Mouse (Mus musculus) layer of hippocampus, adult 2 months (tissue): ENCODE measurements around the gene Zfp46. TPM values are rescaled to one million over a fixed set of nuclear protein-coding genes. Genes with fewer than 3 reads are reported as not detected.
A peak's percentile ranks its signal among the peaks of the same experiment; 100 is the strongest.

Experiments used
- DNase-seq, 2 experiments: peaks; one replicate each; pipeline ENCODE4 v3.0.0; 2022; ENCODE audit warnings: low spot score in 2 of 2
- H3K27ac ChIP-seq: fragments of 200-600 bp; 2 replicates; pipeline ENCODE4 v1.8.1; 2022
- H3K4me3 ChIP-seq: fragments of 200-600 bp; 2 replicates; pipeline ENCODE4 v1.8.1; 2022; ENCODE audit warnings: mild to moderate bottlenecking
- CTCF ChIP-seq: fragments of 200-600 bp; conservative IDR thresholded peaks from 2 replicates; pipeline ENCODE4 v1.8.1; 2022; ENCODE audit warnings: antibody characterized with exemption, mild to moderate bottlenecking, moderate library complexity
- total RNA-seq, 2 experiments: library from RNA; stranded (reverse); gene quantifications; 2 replicates each; pipeline ENCODE4 v1.2.3; 2021

The Zfp46 gene
- total RNA-seq, 2 experiments from 2014 or later, result 44.2 to 49.0 TPM

GRCm38 (mm10) chr4:136308355-136308754 is 23.9 kb downstream of the Zfp46 start:
- no peak for TF ChIP-seq CTCF
- DNase-seq, result no peak
- H3K27ac ChIP-seq, result no peak overlapping the region
- no peak overlapping the region for H3K4me3 ChIP-seq

GRCm38 (mm10) chr4:136309780-136310179 is 25.3 kb downstream of the Zfp46 start:
- H3K4me3 ChIP-seq, result peak overlapping the region; percentile 87
- DNase-seq, result no peak
- H3K27ac ChIP-seq, result peak overlapping the region; percentile 90
- no peak for TF ChIP-seq CTCF

- no peak for TF ChIP-seq CTCF
- peak within 1 kb of the TSS; percentile 90 for H3K27ac ChIP-seq
- H3K4me3 ChIP-seq, result peak within 1 kb of the TSS; percentile 87
- peak; percentile 99 for DNase-seq
Observed at GRCm38 (mm10) chr4:136310229-136311041, 26.0 kb downstream of the Zfp46 start, which contains the start of gene Hnrnpr. Gene Hnrnpr (plus strand): TSS chr4:136310942.

- no peak for TF ChIP-seq CTCF
- peak; percentile 6 to 18 for DNase-seq
- Histone ChIP-seq H3K4me3 (peak overlapping the region; percentile 87), H3K27ac (peak overlapping the region; percentile 90)
Observed at GRCm38 (mm10) chr4:136311042-136311999, 26.8 kb downstream of the Zfp46 start.

GRCm38 (mm10) chr4:136312616-136313015 is 28.1 kb downstream of the Zfp46 start:
- H3K4me3 ChIP-seq, result peak overlapping the region; percentile 87; the same call in 1 of the 2 replicates
- DNase-seq, result no peak
- H3K27ac ChIP-seq, result no peak overlapping the region
- no peak for TF ChIP-seq CTCF

- TF ChIP-seq CTCF, result no peak
- Histone ChIP-seq H3K27ac (no peak overlapping the region), H3K4me3 (no peak overlapping the region)
- no peak for DNase-seq
Observed at GRCm38 (mm10) chr4:136317667-136318066, 33.2 kb downstream of the Zfp46 start.

GRCm38 (mm10) chr4:136320016-136320415 is 35.5 kb downstream of the Zfp46 start:
- TF ChIP-seq CTCF, result no peak
- no peak for DNase-seq
- Histone ChIP-seq H3K4me3 (no peak overlapping the region), H3K27ac (no peak overlapping the region)

GRCm38 (mm10) chr4:136324226-136324625 is 39.7 kb downstream of the Zfp46 start:
- DNase-seq, result no peak
- no peak overlapping the region for H3K4me3 ChIP-seq
- TF ChIP-seq CTCF, result peak; percentile 72
- no peak overlapping the region for H3K27ac ChIP-seq

GRCm38 (mm10) chr4:136327238-136327637 is 42.8 kb downstream of the Zfp46 start:
- no peak for TF ChIP-seq CTCF
- Histone ChIP-seq H3K27ac (no peak overlapping the region), H3K4me3 (no peak overlapping the region)
- no peak for DNase-seq

- no peak overlapping the region for H3K4me3 ChIP-seq
- TF ChIP-seq CTCF, result peak; percentile 61
- no peak overlapping the region for H3K27ac ChIP-seq
- no peak for DNase-seq
Observed at GRCm38 (mm10) chr4:136328115-136328514, 43.6 kb downstream of the Zfp46 start.

GRCm38 (mm10) chr4:136331709-136332108 is 47.2 kb downstream of the Zfp46 start:
- Histone ChIP-seq H3K27ac (no peak overlapping the region), H3K4me3 (no peak overlapping the region)
- no peak for DNase-seq
- no peak for TF ChIP-seq CTCF

GRCm38 (mm10) chr4:136333191-136333590 is 48.7 kb downstream of the Zfp46 start:
- DNase-seq, result no peak
- TF ChIP-seq CTCF, result no peak

GRCm38 (mm10) chr4:136335065-136335464 is 50.6 kb downstream of the Zfp46 start:
- TF ChIP-seq CTCF, result no peak
- no peak overlapping the region for H3K27ac ChIP-seq
- DNase-seq, result no peak
- no peak overlapping the region for H3K4me3 ChIP-seq

More at GRCm38 (mm10) chr4:136333191-136333590, 48.7 kb downstream of the Zfp46 start:
- no peak overlapping the region for H3K27ac ChIP-seq
- H3K4me3 ChIP-seq, result no peak overlapping the region
